Mouse (Mus musculus) midbrain, embryonic 14.5 days (tissue): ENCODE measurements around the gene Ephb1. TPM values are rescaled to one million over a fixed set of nuclear protein-coding genes. Genes with fewer than 3 reads are reported as not detected.
A peak's percentile ranks its signal among the peaks of the same experiment; 100 is the strongest.

ENCODE experiments used
- ATAC-seq: fragments of 200-750 bp; cut with Nextera tagmentation; 2 replicates; pipeline ENCODE4 v1.8.0; 2017; ENCODE audit warnings: moderate number of reproducible peaks, moderate library complexity; ENCODE audit not compliant: low FRiP score, low TSS enrichment
- DNase-seq: peaks from one replicate; pipeline ENCODE4 v3.0.0-alpha.2; 2015
- H3K27ac ChIP-seq: fragments of 300-500 bp; sonication (generic); replicated peaks from 2 replicates; pipeline ENCODE4 v1.5.1; 2014; ENCODE audit warnings: mild to moderate bottlenecking, low read depth, low read length, moderate library complexity
- H3K27me3 ChIP-seq: fragments of 300-500 bp; sonication (generic); 2 replicates; pipeline ENCODE4 v1.6.1; 2014; ENCODE audit warnings: low read length, control low read depth, mixed read lengths; ENCODE audit not compliant: control insufficient read depth, insufficient read depth
- H3K36me3 ChIP-seq: fragments of 300-500 bp; sonication (generic); 2 replicates; pipeline ENCODE4 v1.6.1; 2014; ENCODE audit warnings: low read length, control low read depth; ENCODE audit not compliant: control insufficient read depth, insufficient read depth
- H3K4me1 ChIP-seq: fragments of 300-500 bp; sonication (generic); 2 replicates; pipeline ENCODE4 v1.6.1; 2014; ENCODE audit warnings: mild to moderate bottlenecking, antibody characterized with exemption, low read length, control low read depth; ENCODE audit not compliant: control insufficient read depth, insufficient read depth
- H3K4me2 ChIP-seq: fragments of 300-500 bp; sonication (generic); 2 replicates; pipeline ENCODE4 v1.6.1; 2014; ENCODE audit warnings: mild to moderate bottlenecking, low read length, moderate library complexity
- H3K4me3 ChIP-seq: fragments of 300-500 bp; sonication (generic); replicated peaks from 2 replicates; pipeline ENCODE4 v1.5.1; 2014; ENCODE audit warnings: low read depth, low read length
- H3K9ac ChIP-seq: fragments of 300-500 bp; sonication (generic); replicated peaks from 2 replicates; pipeline ENCODE4 v1.6.1; 2014; ENCODE audit warnings: mild to moderate bottlenecking, low read length, moderate library complexity
- H3K9me3 ChIP-seq: fragments of 300-500 bp; sonication (generic); 2 replicates; pipeline ENCODE4 v1.6.1; 2016; ENCODE audit warnings: low read length, control low read depth, mixed read lengths; ENCODE audit not compliant: control insufficient read depth
- WGBS: fragments of 180-500 bp; shearing (Covaris S2); extraction: QIAGEN DNeasy Blood & Tissue Kit; methylation state at CpG from one replicate; pipeline ENCODE4 v1.1.7; 2014; 5-methylcytosine and 5-hydroxymethylcytosine counted together
- polyA plus RNA-seq: library from polyadenylated mRNA; unstranded; fragments of >200 nt; fragmentation: Nextera tagmentation; extraction: Ambion mirVana; gene quantifications from 2 replicates; pipeline ENCODE4 v1.2.1, GENCODE M21; 2014

Ephb1 gene
- polyA plus RNA-seq, 1 experiment from 2014 or later: 93.9 TPM

GRCm38 (mm10) chr9:102045111-102045861 is 309.2 kb downstream of the Ephb1 start:
- DNase-seq (peak; percentile 52), ATAC-seq (no peak; the same call in 1 of the 2 replicates)
- WGBS: 1% methylated on average over 8 of the region's 8 CpGs
- Histone ChIP-seq H3K4me1 (peaks cover 21% of the 10 kb centered on the region), H3K4me3 (no peak overlapping the region), H3K4me2 (no peak overlapping the region), H3K9me3 (no peaks in the 10 kb centered on the region), H3K27me3 (no peaks in the 10 kb centered on the region), H3K27ac (peak overlapping the region; percentile 74), H3K36me3 (peaks cover 8% of the 10 kb centered on the region), H3K9ac (no peak overlapping the region; the same call in 1 of the 2 replicates)

GRCm38 (mm10) chr9:102039011-102039733 is 315.3 kb downstream of the Ephb1 start:
- Histone ChIP-seq H3K4me3 (no peak overlapping the region), H3K36me3 (peaks cover 18% of the 10 kb centered on the region), H3K4me2 (no peak overlapping the region), H3K9ac (no peak overlapping the region), H3K27me3 (no peaks in the 10 kb centered on the region), H3K4me1 (no peaks in the 10 kb centered on the region), H3K27ac (peak overlapping the region; percentile 49; the same call in 1 of the 2 replicates), H3K9me3 (no peaks in the 10 kb centered on the region)
- WGBS: 77% methylated on average over 6 of the region's 6 CpGs
- no peak for ATAC-seq
- no peak for DNase-seq

- H3K36me3 ChIP-seq: peaks cover 17% of the 10 kb centered on the region
- H3K9me3 ChIP-seq: no peaks in the 10 kb centered on the region
- H3K9ac ChIP-seq: no peak overlapping the region
- H3K4me2 ChIP-seq: no peak overlapping the region
- H3K27ac ChIP-seq: 0 out of 2 replicates have a peak overlapping the region, but pooled peaks have one; percentile 32
- ATAC-seq: no peak
- H3K4me1 ChIP-seq: peaks cover 10% of the 10 kb centered on the region
- H3K4me3 ChIP-seq: no peak overlapping the region
- DNase-seq: no peak
- 68% methylated on average over 5 of the region's 5 CpGs for WGBS
- no peaks in the 10 kb centered on the region for H3K27me3 ChIP-seq
Observed at GRCm38 (mm10) chr9:102036132-102036531, 318.4 kb downstream of the Ephb1 start.

GRCm38 (mm10) chr9:102033231-102033630 is 321.3 kb downstream of the Ephb1 start:
- DNase-seq (peak; percentile 22), ATAC-seq (no peak)
- Histone ChIP-seq H3K36me3 (0 out of 2 replicates have a peak, but pooled peaks cover 7% of the 10 kb centered on the region), H3K9ac (no peak overlapping the region), H3K4me3 (no peak overlapping the region), H3K4me2 (no peak overlapping the region), H3K4me1 (peaks cover 10% of the 10 kb centered on the region), H3K27ac (no peak overlapping the region), H3K9me3 (no peaks in the 10 kb centered on the region), H3K27me3 (no peaks in the 10 kb centered on the region)
- 75% methylated on average over 5 of the region's 5 CpGs for WGBS

- Histone ChIP-seq H3K27me3 (no peaks in the 10 kb centered on the region), H3K36me3 (0 out of 2 replicates have a peak, but pooled peaks cover 5% of the 10 kb centered on the region), H3K9ac (no peak overlapping the region), H3K4me3 (no peak overlapping the region), H3K27ac (peak overlapping the region; percentile 60; the same call in 1 of the 2 replicates), H3K9me3 (no peaks in the 10 kb centered on the region), H3K4me1 (peaks cover 10% of the 10 kb centered on the region), H3K4me2 (no peak overlapping the region)
- ATAC-seq (no peak), DNase-seq (peak; percentile 23)
- 70% methylated on average over 8 of the region's 8 CpGs for WGBS
Observed at GRCm38 (mm10) chr9:102032376-102032775, 322.1 kb downstream of the Ephb1 start.

GRCm38 (mm10) chr9:102029661-102030060 is 324.8 kb downstream of the Ephb1 start:
- H3K9ac ChIP-seq: no peak overlapping the region
- H3K36me3 ChIP-seq: 0 out of 2 replicates have a peak, but pooled peaks cover 3% of the 10 kb centered on the region
- H3K4me1 ChIP-seq: peaks cover 10% of the 10 kb centered on the region
- 67% methylated on average over 7 of the region's 7 CpGs for WGBS
- H3K27me3 ChIP-seq: no peaks in the 10 kb centered on the region
- H3K9me3 ChIP-seq: no peaks in the 10 kb centered on the region
- DNase-seq (no peak), ATAC-seq (no peak)
- no peak overlapping the region for H3K4me3 ChIP-seq
- no peak overlapping the region for H3K4me2 ChIP-seq
- no peak overlapping the region for H3K27ac ChIP-seq

GRCm38 (mm10) chr9:102026136-102026535 is 328.4 kb downstream of the Ephb1 start:
- no peak for DNase-seq
- Histone ChIP-seq H3K9me3 (no peaks in the 10 kb centered on the region), H3K4me3 (no peak overlapping the region), H3K27me3 (no peaks in the 10 kb centered on the region), H3K9ac (no peak overlapping the region), H3K4me1 (no peaks in the 10 kb centered on the region), H3K27ac (no peak overlapping the region), H3K36me3 (0 out of 2 replicates have a peak, but pooled peaks cover 3% of the 10 kb centered on the region), H3K4me2 (no peak overlapping the region)
- no peak for ATAC-seq
- WGBS: 77% methylated on average over 2 of the region's 2 CpGs

GRCm38 (mm10) chr9:102025141-102025540 is 329.4 kb downstream of the Ephb1 start:
- no peak overlapping the region for H3K27ac ChIP-seq
- no peak overlapping the region for H3K4me2 ChIP-seq
- H3K27me3 ChIP-seq: no peaks in the 10 kb centered on the region
- 93% methylated on average over 6 of the region's 6 CpGs for WGBS
- no peak for DNase-seq
- H3K9ac ChIP-seq: no peak overlapping the region
- no peak overlapping the region for H3K4me3 ChIP-seq
- 0 out of 2 replicates have a peak, but pooled peaks cover 3% of the 10 kb centered on the region for H3K36me3 ChIP-seq
- ATAC-seq: no peak
- peaks cover under 1% of the 10 kb centered on the region for H3K9me3 ChIP-seq
- no peaks in the 10 kb centered on the region for H3K4me1 ChIP-seq
